11 mouse cellular contexts compared by ENCODE assay signal in genomic region chr9:20606269-20606668, GRCm38 (mm10). TPM values are rescaled to one million over a fixed set of nuclear protein-coding genes. Genes with fewer than 3 reads are reported as not detected.
DNase-seq lines count a peak whose midpoint lies in the region; ATAC-seq and TF ChIP-seq lines count a peak whose summit lies in the region.
"Had no signal": no experiment of that assay in that cellular context is flagged by ENCODE, and none has a peak within 500 bp of the region (broad histone marks: within the 10 kb centered on the region; RNA-seq: fewer than 3 reads in every experiment).

No protein-coding gene starts in this region.

- no peak for DNase-seq in kidney, adult 2 months
- no peak for DNase-seq in limb, embryonic 11.5 days (ENCODE audit: low spot score)
- no peak for DNase-seq in cerebellum, postnatal 14 days
- DNase-seq in left cerebral cortex, adult 8-10 months (ENCODE audit: low spot score in 2 of 2): no peak
- no peak for DNase-seq in cerebellum, postnatal 4 days (ENCODE audit: low spot score in 2 of 2)
- DNase-seq: cerebellum, postnatal 25 days; kidney, postnatal 10 days; lung, postnatal 10 days had no signal

- H3K27me3 ChIP-seq in kidney, embryonic 15.5 days: no peaks in the 10 kb centered on the region
- H3K27me3 ChIP-seq in kidney, adult 2 months (replicated peaks; ENCODE audit: control insufficient read depth, insufficient read depth, low read length): no peaks in the 10 kb centered on the region
- no peaks in the 10 kb centered on the region for H3K27me3 ChIP-seq in embryonic facial prominence, embryonic 13.5 days
- no peaks in the 10 kb centered on the region for H3K27me3 ChIP-seq in limb, embryonic 11.5 days (ENCODE audit: control insufficient read depth, insufficient read depth, low read length)
- H3K27me3 ChIP-seq in neural tube, embryonic 12.5 days (replicated peaks): no peaks in the 10 kb centered on the region

- H3K4me2 ChIP-seq in kidney, embryonic 15.5 days: peak overlapping the region; percentile 81
- peak overlapping the region; percentile 64 for H3K4me2 ChIP-seq in embryonic facial prominence, embryonic 13.5 days
- peak overlapping the region; percentile 67; the same call in 1 of the 2 replicates for H3K4me2 ChIP-seq in limb, embryonic 11.5 days (ENCODE audit: low read depth, severe bottlenecking)
- H3K4me2 ChIP-seq in neural tube, embryonic 12.5 days (replicated peaks): peak overlapping the region; percentile 67

- no peak for TF ChIP-seq CTCF in kidney, adult 2 months (conservative IDR thresholded peaks at IDR 0.05; ENCODE audit: insufficient read depth, insufficient read length, low read depth, low read length)

- ATAC-seq in kidney, embryonic 15.5 days (replicated peaks; ENCODE audit: low FRiP score): no peak
- ATAC-seq in embryonic facial prominence, embryonic 13.5 days (ENCODE audit: insufficient number of reproducible peaks, insufficient read depth, low FRiP score, low TSS enrichment, low read depth): no peak
- no peak for ATAC-seq in limb, embryonic 11.5 days (ENCODE audit: insufficient number of reproducible peaks, low FRiP score, low TSS enrichment, low read depth)
- ATAC-seq in neural tube, embryonic 12.5 days (ENCODE audit: low FRiP score, low read depth): no peak

- 85% methylated on average over 1 of the region's 1 CpGs for WGBS in kidney, embryonic 15.5 days
- WGBS in kidney, adult 2 months: 98% methylated on average over 1 of the region's 1 CpGs
- WGBS in embryonic facial prominence, embryonic 13.5 days: 89% methylated on average over 1 of the region's 1 CpGs
- 100% methylated on average over 1 of the region's 1 CpGs for WGBS in limb, embryonic 11.5 days
- 93% methylated on average over 1 of the region's 1 CpGs for WGBS in neural tube, embryonic 12.5 days

- no peaks in the 10 kb centered on the region for H3K9me3 ChIP-seq in kidney, embryonic 15.5 days (replicated peaks)
- no peaks in the 10 kb centered on the region for H3K9me3 ChIP-seq in embryonic facial prominence, embryonic 13.5 days
- H3K9me3 ChIP-seq in limb, embryonic 11.5 days (ENCODE audit: control insufficient read depth, low read length): peaks cover 4% of the 10 kb centered on the region; the same call in 1 of the 2 replicates
- no peaks in the 10 kb centered on the region for H3K9me3 ChIP-seq in neural tube, embryonic 12.5 days

- H3K9ac ChIP-seq in kidney, embryonic 15.5 days: no peak overlapping the region
- no peak overlapping the region for H3K9ac ChIP-seq in embryonic facial prominence, embryonic 13.5 days
- no peak overlapping the region for H3K9ac ChIP-seq in limb, embryonic 11.5 days (ENCODE audit: low read length)
- H3K9ac ChIP-seq in neural tube, embryonic 12.5 days: no peak overlapping the region

- peaks cover 17% of the 10 kb centered on the region for H3K36me3 ChIP-seq in kidney, embryonic 15.5 days
- H3K36me3 ChIP-seq in kidney, adult 2 months (ENCODE audit: control insufficient read depth, insufficient read depth, low read length): no peaks in the 10 kb centered on the region
- peaks cover 23% of the 10 kb centered on the region for H3K36me3 ChIP-seq in embryonic facial prominence, embryonic 13.5 days
- H3K36me3 ChIP-seq in limb, embryonic 11.5 days (ENCODE audit: control insufficient read depth, insufficient read depth, low read length): no peaks in the 10 kb centered on the region
- peaks cover 2% of the 10 kb centered on the region; the same call in 1 of the 2 replicates for H3K36me3 ChIP-seq in neural tube, embryonic 12.5 days

- no peak overlapping the region; the same call in 1 of the 2 replicates for H3K4me3 ChIP-seq in kidney, embryonic 15.5 days (replicated peaks)
- H3K4me3 ChIP-seq in kidney, adult 2 months (ENCODE audit: insufficient read depth, low read depth, low read length): no peak overlapping the region
- no peak overlapping the region; the same call in 1 of the 2 replicates for H3K4me3 ChIP-seq in embryonic facial prominence, embryonic 13.5 days
- no peak overlapping the region; the same call in 1 of the 2 replicates for H3K4me3 ChIP-seq in limb, embryonic 11.5 days (ENCODE audit: low read depth, low read length)
- H3K4me3 ChIP-seq in neural tube, embryonic 12.5 days: no peak overlapping the region

- H3K27ac ChIP-seq in kidney, embryonic 15.5 days: no peak overlapping the region
- no peak overlapping the region for H3K27ac ChIP-seq in kidney, adult 2 months (ENCODE audit: insufficient read depth, low read depth, low read length)
- no peak overlapping the region for H3K27ac ChIP-seq in embryonic facial prominence, embryonic 13.5 days
- H3K27ac ChIP-seq in limb, embryonic 11.5 days (replicated peaks; ENCODE audit: low read depth, low read length): no peak overlapping the region
- H3K27ac ChIP-seq in neural tube, embryonic 12.5 days: no peak overlapping the region

- no peak for TF ChIP-seq POLR2A in kidney, adult 2 months (IDR thresholded peaks at IDR 0.05; ENCODE audit: low read depth, low read length)

- H3K4me1 ChIP-seq in kidney, embryonic 15.5 days: peaks cover 7% of the 10 kb centered on the region; the same call in 1 of the 2 replicates
- H3K4me1 ChIP-seq in kidney, adult 2 months (ENCODE audit: control insufficient read depth, insufficient read depth, low read length): 0 out of 2 replicates have a peak, but pooled peaks cover 2% of the 10 kb centered on the region
- 0 out of 2 replicates have a peak, but pooled peaks cover 4% of the 10 kb centered on the region for H3K4me1 ChIP-seq in embryonic facial prominence, embryonic 13.5 days
- H3K4me1 ChIP-seq in limb, embryonic 11.5 days (ENCODE audit: control insufficient read depth, insufficient read depth, low read length): no peaks in the 10 kb centered on the region
- no peaks in the 10 kb centered on the region for H3K4me1 ChIP-seq in neural tube, embryonic 12.5 days

RNA-seq across cellular contexts. Expression of gene Zfp846, which starts 25.2 kb away (rescaled TPM):
- polyA plus RNA-seq in kidney, embryonic 15.5 days (2015; fragmentation: Nextera tagmentation; extraction: Ambion mirVana): 15.7 and 16.4 TPM in 2 replicates
- polyA plus RNA-seq in kidney, adult 2 months (2012; rRNA removed): 1.4 and 1.9 TPM in 2 replicates
- 27.1 and 31.2 TPM in 2 replicates for polyA plus RNA-seq in embryonic facial prominence, embryonic 13.5 days (2015; fragmentation: Nextera tagmentation; extraction: Ambion mirVana)
- 18.1 and 20.9 TPM in 2 replicates for polyA plus RNA-seq in limb, embryonic 11.5 days (2014; fragmentation: Nextera tagmentation; extraction: Ambion mirVana)
- polyA plus RNA-seq in neural tube, embryonic 12.5 days (2016; fragmentation: Nextera tagmentation; extraction: Ambion mirVana): 28.4 and 29.3 TPM in 2 replicates
- 10 to 100 TPM; 16.4 to 21.1 (median 18.7) TPM for total RNA-seq in left cerebral cortex, adult 8-10 months (2022)

RNA-seq across cellular contexts. Expression of gene Ubl5, which starts 36.4 kb away (rescaled TPM):
- 385 and 422 TPM in 2 replicates for polyA plus RNA-seq in kidney, embryonic 15.5 days (2015; fragmentation: Nextera tagmentation; extraction: Ambion mirVana)
- polyA plus RNA-seq in kidney, adult 2 months (2012; rRNA removed): 450 and 657 TPM in 2 replicates
- polyA plus RNA-seq in embryonic facial prominence, embryonic 13.5 days (2015; fragmentation: Nextera tagmentation; extraction: Ambion mirVana): 394 and 448 TPM in 2 replicates
- polyA plus RNA-seq in limb, embryonic 11.5 days (2014; fragmentation: Nextera tagmentation; extraction: Ambion mirVana): 379 and 389 TPM in 2 replicates
- 463 and 477 TPM in 2 replicates for polyA plus RNA-seq in neural tube, embryonic 12.5 days (2016; fragmentation: Nextera tagmentation; extraction: Ambion mirVana)
- total RNA-seq in left cerebral cortex, adult 8-10 months (2022): 100 to 1,000 TPM; 263 to 330 (median 301) TPM

RNA-seq across cellular contexts. Expression of gene Fbxl12, which starts 38.3 kb away (rescaled TPM):
- polyA plus RNA-seq in kidney, embryonic 15.5 days (2015; fragmentation: Nextera tagmentation; extraction: Ambion mirVana): 21.1 and 22.2 TPM in 2 replicates
- 22.0 and 24.7 TPM in 2 replicates for polyA plus RNA-seq in kidney, adult 2 months (2012; rRNA removed)
- polyA plus RNA-seq in embryonic facial prominence, embryonic 13.5 days (2015; fragmentation: Nextera tagmentation; extraction: Ambion mirVana): 15.5 and 17.7 TPM in 2 replicates
- 11.7 and 14.1 TPM in 2 replicates for polyA plus RNA-seq in limb, embryonic 11.5 days (2014; fragmentation: Nextera tagmentation; extraction: Ambion mirVana)
- 19.4 and 19.9 TPM in 2 replicates for polyA plus RNA-seq in neural tube, embryonic 12.5 days (2016; fragmentation: Nextera tagmentation; extraction: Ambion mirVana)
- 10 to 100 TPM; 20.1 to 29.5 (median 26.9) TPM for total RNA-seq in left cerebral cortex, adult 8-10 months (2022)

RNA-seq across cellular contexts. Expression of gene Pin1, which starts 45.6 kb away (rescaled TPM):
- 55.3 and 55.4 TPM in 2 replicates for polyA plus RNA-seq in kidney, embryonic 15.5 days (2015; fragmentation: Nextera tagmentation; extraction: Ambion mirVana)
- 18.3 and 18.9 TPM in 2 replicates for polyA plus RNA-seq in kidney, adult 2 months (2012; rRNA removed)
- polyA plus RNA-seq in embryonic facial prominence, embryonic 13.5 days (2015; fragmentation: Nextera tagmentation; extraction: Ambion mirVana): 48.3 and 52.3 TPM in 2 replicates
- polyA plus RNA-seq in limb, embryonic 11.5 days (2014; fragmentation: Nextera tagmentation; extraction: Ambion mirVana): 65.0 and 66.4 TPM in 2 replicates
- polyA plus RNA-seq in neural tube, embryonic 12.5 days (2016; fragmentation: Nextera tagmentation; extraction: Ambion mirVana): 52.8 and 56.0 TPM in 2 replicates
- 10 to 100 TPM; 32.7 to 37.5 (median 35.2) TPM for total RNA-seq in left cerebral cortex, adult 8-10 months (2022)
